Mouse (Mus musculus): ENCODE results near the gene Tcte2. TPM values are rescaled to one million over a fixed set of nuclear protein-coding genes. Genes with fewer than 3 reads are reported as not detected.
"Not testable (repeated sequence)": the region's sequence is repeated elsewhere in the genome, so short reads cannot be mapped to it uniquely, and the experiment has no call there.

The Tcte2 gene
- polyA plus RNA-seq, 1 experiment from 2014 or later: 20.3 TPM

DNA sequence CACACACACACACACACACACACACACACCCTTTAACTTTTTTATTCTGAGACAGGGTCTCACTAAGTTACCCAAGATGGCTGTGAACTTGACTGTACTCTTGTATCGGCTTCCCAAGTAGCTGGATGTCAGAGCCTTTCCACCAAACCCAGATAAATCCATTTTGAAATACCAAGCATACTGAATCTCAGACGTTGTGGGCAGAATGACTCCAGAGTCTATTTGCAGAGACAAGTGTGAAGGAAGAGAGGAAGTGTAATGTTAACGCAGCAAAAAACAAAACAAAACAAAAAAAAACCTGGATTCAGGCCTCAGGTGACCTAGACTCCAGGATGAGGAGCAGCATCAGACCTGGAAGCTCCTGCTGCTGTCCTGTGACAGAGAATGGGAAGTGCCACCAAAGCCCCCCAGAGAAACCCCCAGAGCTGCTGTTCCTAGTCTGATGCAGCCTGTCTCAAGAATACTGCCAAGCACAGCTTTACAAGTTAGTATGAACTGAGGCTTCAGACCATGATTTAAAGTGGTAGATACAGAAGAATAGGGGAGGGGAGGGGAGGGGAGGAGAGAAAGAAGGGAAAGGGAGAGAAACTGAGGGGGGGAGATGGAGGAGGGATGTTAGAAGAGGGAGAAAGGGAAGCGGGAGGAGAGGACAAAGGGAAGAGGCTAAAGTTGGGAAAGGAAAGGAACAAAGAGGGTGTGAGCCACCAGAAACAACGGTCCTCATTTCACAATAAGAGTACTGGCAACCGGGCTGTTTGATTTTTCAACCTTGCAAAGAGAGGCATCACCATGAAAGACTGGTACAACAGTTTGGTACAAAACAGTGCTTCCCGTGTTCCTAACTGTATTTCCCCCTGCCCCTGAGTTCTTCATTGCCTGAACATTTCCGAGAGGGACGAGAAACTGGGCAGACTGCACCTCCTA, 84.1 kb downstream of the Tcte2 start:
- H3K27ac ChIP-seq: peak overlapping the region; percentile 61; the same call in 1 of the 2 replicates
- peak overlapping the region; percentile 23; the same call in 1 of the 2 replicates for H3K4me2 ChIP-seq (replicated peaks)
- H3K9me3 ChIP-seq (ENCODE audit: control insufficient read depth, low read length): no peaks in the 10 kb centered on the region
- DNase-seq (ENCODE audit: low spot score) (no peak), ATAC-seq (ENCODE audit: low FRiP score) (no peak)
- H3K36me3 ChIP-seq (replicated peaks; ENCODE audit: control insufficient read depth, insufficient read depth): no peaks in the 10 kb centered on the region
- H3K27me3 ChIP-seq (ENCODE audit: control insufficient read depth, insufficient read depth, low read length): no peaks in the 10 kb centered on the region
- H3K9ac ChIP-seq: peak overlapping the region; percentile 16; the same call in 1 of the 2 replicates
- WGBS: 25% methylated on average over 9 of the region's 9 CpGs
- 0 out of 2 replicates have a peak, but pooled peaks cover 14% of the 10 kb centered on the region for H3K4me1 ChIP-seq (replicated peaks; ENCODE audit: control insufficient read depth, insufficient read depth, low read length)
- no peak overlapping the region for H3K4me3 ChIP-seq (replicated peaks; ENCODE audit: low read length)

DNA sequence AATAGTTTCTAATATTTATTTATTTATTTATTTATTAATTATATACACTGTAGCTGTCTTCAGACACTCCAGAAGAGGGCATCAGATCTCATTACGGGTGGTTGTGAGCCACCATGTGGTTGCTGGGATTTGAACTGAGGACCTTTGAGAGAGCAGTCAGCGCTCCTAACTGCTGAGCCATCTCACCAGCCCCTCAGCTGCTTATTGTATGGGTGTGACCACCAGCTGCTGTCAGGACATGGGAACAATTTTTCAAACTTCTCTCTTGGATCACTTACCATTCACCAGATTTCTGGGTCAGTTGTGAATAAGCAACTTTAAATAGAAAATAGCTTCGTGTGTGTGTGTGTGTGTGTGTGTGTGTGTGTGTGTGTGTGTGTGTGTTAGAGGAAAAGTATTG, 85.5 kb downstream of the Tcte2 start:
- not testable (repeated sequence) for DNase-seq (ENCODE audit: low spot score); H3K4me3 ChIP-seq (replicated peaks; ENCODE audit: low read length); H3K9me3 ChIP-seq (ENCODE audit: control insufficient read depth, low read length); H3K36me3 ChIP-seq (replicated peaks; ENCODE audit: control insufficient read depth, insufficient read depth); H3K9ac ChIP-seq; H3K4me2 ChIP-seq (replicated peaks); ATAC-seq (ENCODE audit: low FRiP score); H3K27me3 ChIP-seq (ENCODE audit: control insufficient read depth, insufficient read depth, low read length); H3K27ac ChIP-seq
- WGBS: 87% methylated on average over 3 of the region's 3 CpGs
- H3K4me1 ChIP-seq (replicated peaks; ENCODE audit: control insufficient read depth, insufficient read depth, low read length): 0 out of 2 replicates have a peak, but pooled peaks cover 14% of the 10 kb centered on the region

DNA sequence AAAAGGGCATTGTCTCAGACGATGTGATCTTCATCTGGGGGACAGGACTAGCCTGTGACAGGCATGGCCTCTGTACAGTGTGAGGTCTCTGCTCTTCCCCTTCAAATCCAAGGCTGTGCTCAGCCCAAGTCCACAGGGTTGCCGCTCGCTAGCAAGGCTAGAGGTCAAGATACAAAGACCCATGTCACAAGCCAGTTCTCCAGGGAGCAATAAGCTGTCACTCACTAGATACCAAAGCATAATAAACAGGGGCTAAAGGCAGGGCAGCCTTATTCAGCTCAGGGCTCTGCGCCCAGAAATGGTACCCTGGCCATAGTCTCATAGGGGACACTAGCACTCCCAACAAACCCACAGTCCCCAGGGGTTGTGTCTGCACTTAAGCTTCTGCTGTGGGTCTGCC, 86.0 kb downstream of the Tcte2 start:
- H3K4me2 ChIP-seq (replicated peaks): no peak overlapping the region
- H3K36me3 ChIP-seq (replicated peaks; ENCODE audit: control insufficient read depth, insufficient read depth): no peaks in the 10 kb centered on the region
- H3K4me1 ChIP-seq (replicated peaks; ENCODE audit: control insufficient read depth, insufficient read depth, low read length): 0 out of 2 replicates have a peak, but pooled peaks cover 9% of the 10 kb centered on the region
- no peak overlapping the region for H3K4me3 ChIP-seq (replicated peaks; ENCODE audit: low read length)
- 46% methylated on average over 4 of the region's 4 CpGs for WGBS
- H3K27me3 ChIP-seq (ENCODE audit: control insufficient read depth, insufficient read depth, low read length): no peaks in the 10 kb centered on the region
- no peak for ATAC-seq (ENCODE audit: low FRiP score)
- H3K27ac ChIP-seq: no peak overlapping the region
- H3K9ac ChIP-seq: no peak overlapping the region
- H3K9me3 ChIP-seq (ENCODE audit: control insufficient read depth, low read length): no peaks in the 10 kb centered on the region
- DNase-seq (ENCODE audit: low spot score): no peak

GRCm38 (mm10) chr17:13674695-13675306, 86.8 kb downstream of the Tcte2 start:
- Histone ChIP-seq H3K27me3 (ENCODE audit: control insufficient read depth, insufficient read depth, low read length) (no peaks in the 10 kb centered on the region), H3K4me1 (replicated peaks; ENCODE audit: control insufficient read depth, insufficient read depth, low read length) (peaks cover 9% of the 10 kb centered on the region), H3K9ac (no peak overlapping the region), H3K36me3 (replicated peaks; ENCODE audit: control insufficient read depth, insufficient read depth) (no peaks in the 10 kb centered on the region), H3K4me3 (replicated peaks; ENCODE audit: low read length) (no peak overlapping the region), H3K9me3 (ENCODE audit: control insufficient read depth, low read length) (no peaks in the 10 kb centered on the region), H3K27ac (no peak overlapping the region), H3K4me2 (replicated peaks) (no peak overlapping the region)
- 90% methylated on average over 6 of the region's 6 CpGs for WGBS
- ATAC-seq (ENCODE audit: low FRiP score) (no peak), DNase-seq (ENCODE audit: low spot score) (no peak)

DNA sequence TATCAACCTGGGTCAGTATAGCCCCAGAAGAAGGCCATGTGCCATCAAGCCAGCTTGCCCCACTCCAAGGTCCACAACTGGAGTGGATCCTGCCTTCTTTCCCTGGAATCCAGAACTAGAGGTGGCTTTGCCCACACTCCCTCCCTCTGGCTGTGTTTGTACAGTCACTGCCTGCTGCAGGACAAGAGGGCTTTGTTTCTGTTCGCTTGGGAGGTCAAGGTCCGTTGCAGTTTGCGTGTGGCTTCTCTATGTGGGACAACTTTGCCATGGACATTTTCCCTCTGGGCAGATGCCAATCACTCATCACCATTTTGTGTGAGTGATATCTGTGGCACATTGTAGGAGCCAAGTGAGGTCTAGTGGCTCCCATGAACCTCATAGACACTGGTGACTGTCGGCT, 89.9 kb downstream of the Tcte2 start:
- Histone ChIP-seq H3K27me3 (ENCODE audit: control insufficient read depth, insufficient read depth, low read length) (no peaks in the 10 kb centered on the region), H3K36me3 (replicated peaks; ENCODE audit: control insufficient read depth, insufficient read depth) (no peaks in the 10 kb centered on the region), H3K4me1 (replicated peaks; ENCODE audit: control insufficient read depth, insufficient read depth, low read length) (peaks cover 30% of the 10 kb centered on the region), H3K9me3 (ENCODE audit: control insufficient read depth, low read length) (no peaks in the 10 kb centered on the region), H3K4me3 (replicated peaks; ENCODE audit: low read length) (no peak overlapping the region), H3K4me2 (replicated peaks) (no peak overlapping the region), H3K9ac (no peak overlapping the region), H3K27ac (no peak overlapping the region)
- no peak for DNase-seq (ENCODE audit: low spot score)
- no peak for ATAC-seq (ENCODE audit: low FRiP score)
- 57% methylated on average over 4 of the region's 4 CpGs for WGBS

- ATAC-seq (ENCODE audit: low FRiP score) (no peak), DNase-seq (ENCODE audit: low spot score) (no peak)
- H3K4me1 ChIP-seq (replicated peaks; ENCODE audit: control insufficient read depth, insufficient read depth, low read length): peaks cover 36% of the 10 kb centered on the region
- H3K4me2 ChIP-seq (replicated peaks): no peak overlapping the region
- H3K27me3 ChIP-seq (ENCODE audit: control insufficient read depth, insufficient read depth, low read length): no peaks in the 10 kb centered on the region
- no peak overlapping the region for H3K9ac ChIP-seq
- H3K4me3 ChIP-seq (replicated peaks; ENCODE audit: low read length): no peak overlapping the region
- H3K9me3 ChIP-seq (ENCODE audit: control insufficient read depth, low read length): no peaks in the 10 kb centered on the region
- H3K36me3 ChIP-seq (replicated peaks; ENCODE audit: control insufficient read depth, insufficient read depth): no peaks in the 10 kb centered on the region
- peak overlapping the region; percentile 87; the same call in 1 of the 2 replicates for H3K27ac ChIP-seq
These were observed 91.4 kb downstream of the Tcte2 start for GRCm38 (mm10) chr17:13670227-13670626.

DNA sequence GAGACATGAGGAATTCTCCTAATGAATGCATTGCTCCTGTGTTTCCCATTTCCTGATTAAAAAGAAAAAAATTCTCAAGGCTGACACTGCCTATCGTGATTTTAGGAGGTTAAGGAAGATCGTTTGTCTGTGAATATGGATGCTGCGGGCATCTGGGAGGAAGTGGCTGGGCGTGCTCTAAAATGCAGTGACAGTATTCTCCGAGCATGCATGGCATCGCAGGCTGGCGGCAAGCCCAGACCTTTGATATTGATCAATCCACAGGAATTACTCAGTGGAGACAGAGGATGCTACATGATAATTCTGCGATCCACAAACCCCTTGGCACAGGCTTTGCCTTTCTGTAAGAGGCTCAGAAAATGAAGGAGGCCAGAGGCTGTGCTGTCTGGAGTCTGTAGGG, 92.4 kb downstream of the Tcte2 start:
- WGBS: 9% methylated on average over 8 of the region's 8 CpGs
- peak overlapping the region; percentile 44; the same call in 1 of the 2 replicates for H3K9ac ChIP-seq
- peak; percentile 44; the same call in 1 of the 2 replicates for ATAC-seq (ENCODE audit: low FRiP score)
- peak overlapping the region; percentile 36 for H3K4me2 ChIP-seq (replicated peaks)
- peak; percentile 76 for DNase-seq (ENCODE audit: low spot score)
- peaks cover 36% of the 10 kb centered on the region for H3K4me1 ChIP-seq (replicated peaks; ENCODE audit: control insufficient read depth, insufficient read depth, low read length)
- H3K4me3 ChIP-seq (replicated peaks; ENCODE audit: low read length): no peak overlapping the region
- no peaks in the 10 kb centered on the region for H3K27me3 ChIP-seq (ENCODE audit: control insufficient read depth, insufficient read depth, low read length)
- H3K9me3 ChIP-seq (ENCODE audit: control insufficient read depth, low read length): no peaks in the 10 kb centered on the region
- no peaks in the 10 kb centered on the region for H3K36me3 ChIP-seq (replicated peaks; ENCODE audit: control insufficient read depth, insufficient read depth)
- H3K27ac ChIP-seq: peak overlapping the region; percentile 87

- Histone ChIP-seq H3K4me2 (replicated peaks) (peak overlapping the region; percentile 36), H3K4me1 (replicated peaks; ENCODE audit: control insufficient read depth, insufficient read depth, low read length) (peaks cover 36% of the 10 kb centered on the region), H3K27ac (peak overlapping the region; percentile 87), H3K9ac (peak overlapping the region; percentile 44), H3K9me3 (ENCODE audit: control insufficient read depth, low read length) (no peaks in the 10 kb centered on the region), H3K4me3 (replicated peaks; ENCODE audit: low read length) (no peak overlapping the region), H3K27me3 (ENCODE audit: control insufficient read depth, insufficient read depth, low read length) (no peaks in the 10 kb centered on the region), H3K36me3 (replicated peaks; ENCODE audit: control insufficient read depth, insufficient read depth) (no peaks in the 10 kb centered on the region)
- 6% methylated on average over 16 of the region's 16 CpGs for WGBS
- ATAC-seq (ENCODE audit: low FRiP score): peak; percentile 77
- peak; percentile 64 for DNase-seq (ENCODE audit: low spot score)
These were observed 93.3 kb downstream of the Tcte2 start for GRCm38 (mm10) chr17:13668052-13669015.
